Mouse (Mus musculus): ENCODE measurements around the gene Ajuba. TPM values are rescaled to one million over a fixed set of nuclear protein-coding genes. Genes with fewer than 3 reads are reported as not detected.
A peak's percentile ranks its signal among the peaks of the same experiment; 100 is the strongest.
"Not testable (repeated sequence)": the region's sequence is repeated elsewhere in the genome, so short reads cannot be mapped to it uniquely, and the experiment has no call there.

Ajuba gene
- 1 to 10 TPM; 1.7 to 1.9 TPM for total RNA-seq (2021)
- long read RNA-seq, experiment 1 = 0 reads
- long read RNA-seq, experiment 2, partial matches to known transcripts = 0 of 1 reads
- long read RNA-seq, experiment 2, other reads (novel, unspliced or antisense) = 0 of 1 reads

DNA sequence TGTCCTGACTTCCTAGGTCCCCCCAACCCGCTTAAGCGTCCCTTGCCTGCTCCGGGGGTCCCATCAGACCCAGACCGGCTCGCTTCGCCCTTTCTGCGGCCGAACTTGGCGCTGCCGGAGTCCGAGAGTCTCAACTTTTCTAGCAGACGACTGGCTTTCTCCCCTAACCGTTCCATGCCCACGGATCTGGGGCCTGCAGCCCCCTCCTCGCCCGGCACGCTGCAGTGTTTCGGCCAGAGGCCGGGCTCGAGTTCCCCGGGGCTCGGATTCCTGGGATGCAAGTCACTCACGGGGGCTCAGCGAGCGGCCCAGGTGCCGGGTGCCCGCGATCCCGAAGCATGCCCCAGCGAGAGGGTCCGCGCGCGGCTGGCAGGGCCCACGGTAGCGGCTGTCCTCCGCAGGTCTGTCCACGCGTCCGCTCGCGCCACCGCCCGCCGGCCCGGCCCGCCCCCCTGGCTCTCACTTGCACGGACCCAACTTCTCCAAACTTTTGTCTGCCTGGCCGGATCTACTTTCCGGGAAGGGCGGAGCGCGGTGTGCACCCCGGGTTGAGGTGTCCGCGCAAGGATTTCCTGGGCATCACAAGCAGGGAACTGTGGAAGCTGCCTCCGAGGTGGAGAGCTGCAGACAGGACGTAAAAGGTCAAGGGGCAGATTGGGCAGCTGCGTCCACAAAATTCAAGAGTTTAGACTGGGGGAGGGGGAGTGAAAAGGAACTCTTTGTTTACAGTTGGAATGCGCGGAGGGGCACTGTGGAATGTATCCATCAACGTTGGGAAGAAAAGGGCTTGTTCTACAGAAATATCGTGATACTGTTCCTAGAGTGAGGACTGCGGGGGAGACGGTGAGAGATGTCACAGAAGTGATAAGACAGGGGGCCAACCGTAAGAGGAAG, at the start of gene Ajuba:
Gene Ajuba, minus strand, starts transcription at position 470 of the 894 bp plus-strand sequence.
- DNase-seq (ENCODE audit: low spot score in 2 of 2) = peak; percentile 61 to 64

DNA sequence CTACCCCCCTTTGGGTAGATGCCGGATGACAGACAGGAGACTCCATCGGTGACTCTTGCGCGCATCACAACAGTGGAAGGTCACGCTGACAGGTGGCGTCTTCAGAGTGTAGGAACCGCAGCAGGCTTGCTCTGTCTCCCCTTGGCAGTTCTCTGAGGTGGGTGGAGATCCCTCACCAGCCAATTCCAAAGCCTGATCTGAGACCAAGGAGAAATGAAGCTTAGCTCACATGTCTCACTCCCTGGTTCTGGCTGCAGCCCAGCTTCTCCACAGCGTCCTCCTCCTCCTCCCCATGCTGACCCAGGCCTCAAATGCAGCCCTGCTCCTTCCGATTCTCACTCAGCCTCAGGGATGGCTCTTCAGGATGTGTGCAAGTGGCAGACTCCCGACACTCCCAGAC, 47.6 kb upstream of the Ajuba start:
- DNase-seq (ENCODE audit: low spot score in 2 of 2) = no peak

DNA sequence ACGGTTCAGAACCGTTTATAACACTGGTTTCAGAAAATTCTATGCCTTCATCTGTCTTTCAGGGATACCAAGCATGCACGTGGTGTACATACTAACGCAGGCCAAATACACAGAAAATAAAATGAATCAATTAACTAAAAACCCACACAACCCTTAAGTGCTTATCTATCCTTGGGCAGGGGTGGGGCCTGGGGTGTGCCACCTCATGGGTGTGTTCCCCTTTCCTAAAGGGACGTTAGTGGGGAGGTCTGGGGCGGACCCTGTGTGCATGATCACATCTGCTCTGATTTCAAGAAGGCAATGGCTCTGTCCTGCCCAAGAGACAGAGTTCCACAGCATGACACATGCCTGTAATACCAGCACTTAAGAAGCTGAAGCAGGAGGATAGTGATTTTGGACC, 46.0 kb upstream of the Ajuba start:
- no peak for DNase-seq (ENCODE audit: low spot score in 2 of 2)

DNA sequence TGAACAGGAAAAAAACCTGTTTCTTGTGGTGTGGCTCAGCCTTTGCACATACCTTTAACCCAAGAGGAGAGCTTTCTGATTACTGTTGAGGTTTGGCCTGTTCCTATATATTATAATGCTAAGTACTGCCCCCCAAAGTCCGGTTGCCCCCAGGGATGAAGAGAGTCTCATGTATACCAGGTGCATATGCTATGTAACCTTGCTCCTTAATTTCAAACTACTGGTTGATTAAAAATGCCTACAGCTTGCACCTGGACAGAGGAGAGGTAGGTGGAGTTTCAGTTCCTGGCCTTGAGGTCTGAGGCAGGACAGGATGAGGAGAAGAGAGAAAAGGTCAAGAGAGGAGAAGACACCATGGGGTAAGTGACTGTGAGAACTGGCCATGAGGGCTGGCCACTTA, 43.8 kb upstream of the Ajuba start, which contains the start of gene Psmb11:
Gene Psmb11, plus strand, starts transcription at position 301 of the 400 bp plus-strand sequence.
- no peak for DNase-seq (ENCODE audit: low spot score in 2 of 2)

DNA sequence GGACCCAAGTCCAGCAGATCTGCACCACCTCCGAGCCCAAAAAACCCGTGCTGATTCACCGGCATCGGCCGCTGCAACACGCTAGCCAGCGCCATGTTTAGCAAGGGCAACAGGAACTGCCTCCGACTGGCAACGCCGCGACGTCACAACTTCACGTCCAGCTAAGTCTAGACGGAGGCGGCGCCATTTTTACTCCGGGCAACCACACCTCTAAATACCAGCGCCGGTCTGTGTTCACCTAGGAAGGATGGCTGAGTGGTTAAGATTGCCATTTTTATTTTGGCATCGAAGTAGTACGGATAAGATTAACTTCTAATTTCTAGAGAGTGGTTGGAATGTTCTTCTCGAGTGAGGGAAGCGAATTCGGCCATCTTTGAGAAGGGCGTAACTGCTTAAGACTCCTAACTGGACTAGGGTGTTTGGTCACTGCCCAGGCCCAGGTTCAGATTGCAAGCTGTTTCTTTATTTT, 40.6 kb upstream of the Ajuba start, which contains the start of gene Psmb5:
Gene Psmb5, minus strand, starts transcription at position 126 of the 469 bp plus-strand sequence.
- DNase-seq (ENCODE audit: low spot score in 2 of 2) = peak; percentile 81 to 89

DNA sequence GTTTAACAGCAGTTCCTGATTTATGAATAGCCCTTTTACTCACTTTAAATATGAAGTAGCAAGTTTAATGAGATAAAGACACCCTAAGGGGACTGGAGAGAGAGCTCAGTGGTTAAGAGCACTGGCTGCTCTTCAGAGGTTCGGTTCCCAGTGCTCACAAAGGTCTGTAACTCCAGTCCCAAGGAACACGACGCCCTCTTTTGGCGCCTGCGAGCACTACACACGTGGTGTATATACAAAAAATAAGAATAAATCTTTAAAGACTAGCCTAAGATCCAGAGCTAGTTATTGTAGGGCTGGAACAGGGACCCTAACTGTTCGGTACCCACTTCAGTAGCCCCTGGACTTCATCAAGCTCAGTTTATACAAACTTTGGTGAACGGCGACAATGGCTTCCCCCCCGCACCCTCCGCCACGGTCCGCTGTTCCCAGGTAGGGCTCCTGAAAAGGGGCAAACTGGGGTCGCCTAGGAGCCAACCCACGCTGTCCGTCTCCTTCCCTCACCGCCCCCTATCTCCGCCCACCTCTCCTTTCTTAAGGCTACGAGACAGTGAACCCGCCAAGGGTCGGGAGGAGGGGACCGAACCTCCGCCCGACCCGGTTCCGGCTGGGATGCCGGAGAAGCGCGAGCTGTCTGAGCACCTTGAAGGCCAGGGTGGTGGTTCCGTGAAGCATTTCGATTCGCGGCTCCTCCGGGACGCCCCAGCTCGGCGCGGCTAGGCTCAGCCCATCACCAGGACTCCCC, 40.0 kb upstream of the Ajuba start:
- DNase-seq (ENCODE audit: low spot score in 2 of 2) = no peak

DNA sequence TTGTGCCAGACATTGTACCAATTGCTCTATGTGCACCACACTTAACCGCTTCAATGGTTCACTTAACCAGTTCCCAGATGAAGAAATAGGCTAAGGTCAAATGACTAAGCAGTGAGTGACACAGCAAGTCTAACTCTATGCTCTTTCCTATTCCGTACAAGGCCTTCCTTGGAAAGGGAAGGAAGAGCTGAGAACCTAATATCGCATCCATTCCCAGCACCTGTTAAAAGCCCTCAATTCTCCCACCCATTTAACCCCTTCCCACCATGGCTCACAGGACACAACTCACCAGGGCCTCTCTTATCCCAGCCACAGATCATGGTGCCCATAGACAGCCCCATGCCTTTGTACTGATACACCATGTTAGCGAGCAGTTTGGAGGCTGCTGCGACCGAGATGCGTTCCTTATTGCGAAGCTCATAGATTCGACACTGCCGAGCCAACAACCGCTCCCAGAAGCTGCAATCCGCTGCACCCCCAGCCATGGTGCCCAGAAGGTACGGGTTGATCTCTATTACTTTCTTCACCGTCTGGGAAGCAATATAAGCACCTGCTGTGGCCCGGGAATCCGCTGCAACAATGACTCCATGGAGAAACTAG, 39.0 kb upstream of the Ajuba start:
- no peak for DNase-seq (ENCODE audit: low spot score in 2 of 2)

DNA sequence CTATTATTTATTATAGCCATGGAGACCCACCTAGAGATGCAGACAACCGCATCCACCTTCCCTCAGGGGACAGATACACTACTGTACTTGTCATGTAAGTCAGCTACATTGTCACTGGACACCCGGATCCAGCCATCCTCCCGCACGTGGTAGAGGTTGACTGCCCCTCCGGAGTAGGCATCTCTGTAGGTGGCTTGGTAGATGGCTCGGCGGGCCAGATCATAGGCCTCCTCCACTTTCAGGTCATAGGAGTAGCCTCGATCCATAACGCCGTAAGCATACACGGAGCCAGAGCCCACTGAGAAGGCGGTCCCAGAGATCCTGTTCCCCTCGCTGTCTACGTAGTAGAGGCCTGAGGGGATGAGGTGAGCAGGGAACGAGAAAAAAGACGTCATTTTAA, 36.8 kb upstream of the Ajuba start:
- not testable (repeated sequence) for DNase-seq (ENCODE audit: low spot score in 2 of 2)

DNA sequence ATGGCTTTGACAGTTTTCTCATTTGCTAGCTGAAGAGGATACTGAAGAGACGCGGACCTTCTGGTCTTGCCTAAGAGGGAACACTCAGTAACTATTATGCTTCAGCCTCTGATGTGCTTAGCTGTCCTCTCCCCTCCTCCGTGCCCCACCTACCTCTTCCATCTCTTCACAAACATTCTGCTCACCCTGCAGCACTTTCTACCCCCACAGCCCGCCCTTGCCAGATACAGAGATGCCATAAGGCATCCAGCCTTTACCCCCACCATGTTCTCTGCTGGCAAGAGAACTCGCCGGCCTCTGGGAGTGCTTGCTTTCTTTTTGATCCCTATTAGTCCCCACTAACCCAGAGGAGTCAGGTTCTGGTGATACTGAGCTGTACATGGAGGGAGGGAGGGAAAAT, 33.3 kb upstream of the Ajuba start:
- peak; percentile 34 to 72 for DNase-seq (ENCODE audit: low spot score in 2 of 2)

DNA sequence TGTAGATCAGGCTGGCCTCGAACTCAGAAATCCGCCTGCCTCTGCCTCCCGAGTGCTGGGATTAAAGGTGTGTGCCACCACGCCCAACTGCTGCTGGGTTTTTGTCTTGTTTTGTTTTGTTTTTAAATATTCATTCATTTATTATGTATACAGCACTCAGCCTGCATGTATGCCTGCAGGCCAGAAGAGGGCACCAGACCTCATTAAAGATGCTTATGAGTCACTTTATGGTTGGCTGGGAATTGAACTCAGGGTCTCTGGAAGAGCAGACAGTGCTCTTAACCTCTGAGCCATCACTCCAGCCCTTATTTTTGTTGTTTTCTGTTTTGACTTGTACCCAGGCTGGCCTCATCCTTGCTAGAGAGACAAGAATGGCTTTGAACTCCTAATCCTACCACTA, 32.6 kb upstream of the Ajuba start:
- DNase-seq (ENCODE audit: low spot score in 2 of 2) = no peak

DNA sequence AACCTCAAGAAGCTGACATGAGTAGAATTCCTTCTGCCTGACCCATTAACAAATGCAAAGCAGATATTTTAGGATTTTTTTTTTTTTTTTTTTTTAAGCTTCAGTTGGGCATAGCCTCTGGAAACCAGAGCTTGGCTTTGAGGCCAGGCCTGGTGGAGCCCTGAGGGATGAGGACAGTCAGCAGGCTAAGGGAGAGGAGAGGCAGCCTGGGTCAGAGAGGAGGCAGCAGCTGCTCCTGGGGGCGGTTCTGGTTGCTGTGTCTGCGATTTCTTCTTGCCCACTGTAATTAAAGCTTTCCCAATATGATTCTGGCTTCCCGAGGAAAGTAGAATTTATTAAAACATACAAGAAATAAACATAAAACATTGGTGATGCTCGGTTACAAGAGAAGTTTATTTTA, 31.9 kb upstream of the Ajuba start:
- no peak for DNase-seq (ENCODE audit: low spot score in 2 of 2)

DNA sequence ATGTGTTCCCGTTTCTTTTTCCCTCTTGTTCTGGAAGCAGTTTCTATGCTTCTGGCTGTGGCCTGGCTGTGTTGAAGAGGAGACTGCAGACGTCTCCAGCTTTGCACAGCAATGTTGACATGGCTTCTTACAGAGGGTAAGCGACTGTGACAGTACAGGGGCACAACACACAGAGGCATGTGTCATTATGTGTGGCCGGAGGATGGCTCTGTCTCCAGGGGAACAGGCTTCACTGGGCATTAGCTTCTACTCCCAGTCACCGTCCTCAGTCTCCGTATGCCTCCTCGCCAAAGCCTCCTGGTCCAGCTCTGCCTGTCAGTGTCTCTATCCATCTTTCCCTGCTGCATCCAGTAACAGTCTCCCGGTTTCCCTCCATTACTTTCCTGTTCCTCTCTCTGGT, 29.9 kb upstream of the Ajuba start:
- no peak for DNase-seq (ENCODE audit: low spot score in 2 of 2)

DNA sequence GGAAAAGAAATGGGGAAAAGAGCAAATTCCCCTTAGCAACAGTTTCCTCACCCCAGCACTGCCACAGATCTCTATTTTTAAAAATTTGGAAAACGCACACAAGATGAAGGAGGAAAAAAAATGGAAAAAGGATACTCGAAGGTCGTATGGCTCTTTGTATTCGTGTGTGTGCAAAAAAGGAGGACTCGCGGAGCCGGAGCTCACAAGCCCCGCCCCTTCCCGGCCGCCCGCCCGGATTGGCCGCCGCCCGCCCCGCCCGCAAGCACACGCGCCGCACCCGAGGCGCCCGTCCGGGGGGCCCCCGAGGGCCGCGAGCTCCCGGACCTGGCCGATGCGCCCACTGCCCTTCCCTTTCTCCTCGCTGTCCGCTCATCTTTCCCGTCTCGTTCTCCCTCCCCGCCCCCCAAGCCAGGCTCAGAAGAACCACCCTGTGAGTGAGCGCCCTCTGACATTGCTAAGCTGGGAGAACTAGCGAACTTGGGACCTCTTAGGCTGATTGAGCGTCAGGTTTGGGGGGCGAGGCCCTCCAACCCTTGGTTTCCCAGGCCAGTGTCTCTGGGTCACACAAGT, 28.5 kb upstream of the Ajuba start, which contains the start of gene 4931414P19Rik:
Gene 4931414P19Rik, minus strand, starts transcription at position 242 of the 570 bp plus-strand sequence.
- peak; percentile 71 to 78 for DNase-seq (ENCODE audit: low spot score in 2 of 2)

DNA sequence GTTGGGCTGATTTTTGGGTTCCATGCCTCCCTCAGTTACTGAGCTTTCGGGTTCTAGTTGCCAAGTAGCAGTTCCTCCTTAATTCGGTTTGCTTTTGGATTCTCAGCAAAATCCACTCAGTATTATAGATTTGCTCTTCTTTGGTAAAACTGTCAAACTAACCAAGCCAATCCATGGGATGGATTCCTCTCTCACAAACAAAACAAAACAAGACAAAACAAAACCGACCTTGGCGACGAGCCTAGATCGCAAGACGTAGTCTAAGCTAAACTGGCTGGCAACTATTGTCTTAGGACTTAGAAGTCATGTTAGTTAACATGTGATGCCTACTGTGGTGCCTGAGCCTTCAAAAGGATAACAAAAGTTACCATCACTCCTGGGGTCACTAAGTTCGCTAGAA, 26.3 kb upstream of the Ajuba start:
- no peak for DNase-seq (ENCODE audit: low spot score in 2 of 2)

DNA sequence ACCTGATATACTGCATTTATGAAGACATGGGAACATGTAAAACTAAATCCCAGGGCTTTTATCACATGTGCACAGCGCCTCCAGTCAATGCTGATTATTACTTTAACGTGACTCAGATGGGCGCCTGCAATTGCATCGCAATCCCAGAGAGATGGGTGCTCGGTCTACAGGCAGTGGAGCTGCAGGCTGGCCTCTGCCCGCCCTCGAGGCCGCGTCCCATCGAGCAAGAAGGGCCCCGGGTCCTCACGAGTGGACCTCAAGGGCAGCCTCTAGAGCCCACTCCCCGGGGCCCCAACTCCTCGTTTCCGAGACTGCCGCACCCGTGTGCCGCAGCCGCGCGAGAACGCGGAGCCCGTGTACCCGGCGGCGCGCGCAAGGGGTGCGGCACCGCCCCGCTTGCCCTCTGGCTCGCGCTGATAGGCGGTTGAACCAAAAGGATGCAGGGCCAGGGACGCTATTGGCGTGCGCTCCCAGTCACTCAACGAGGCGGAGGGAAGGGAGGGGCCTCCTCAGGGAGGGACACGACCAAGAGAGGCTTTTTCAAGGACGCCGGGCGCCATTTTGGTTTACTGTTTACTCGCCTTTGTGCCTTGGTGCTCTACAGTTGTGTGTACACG, 25.8 kb upstream of the Ajuba start:
- DNase-seq (ENCODE audit: low spot score in 2 of 2) = peak; percentile 93 to 95

DNA sequence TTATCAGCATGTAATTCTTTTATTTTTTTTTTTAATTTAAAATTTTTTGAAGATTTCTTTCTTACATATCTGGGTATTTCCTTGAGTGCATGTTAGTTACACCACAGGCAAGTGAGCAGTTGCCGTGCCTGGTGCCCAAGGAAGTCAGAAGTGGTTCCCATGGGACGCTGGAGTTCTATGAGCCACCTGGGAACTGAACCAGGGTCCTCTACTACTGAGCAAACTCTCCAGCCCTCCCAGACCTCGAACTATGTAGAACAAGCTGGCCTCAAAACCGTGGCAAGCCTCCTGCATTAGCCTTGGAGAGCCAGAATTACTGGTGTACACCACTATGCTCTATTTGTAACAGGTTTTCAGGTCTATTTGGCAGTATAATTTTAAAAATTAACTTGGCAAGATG, 25.3 kb upstream of the Ajuba start:
- no peak for DNase-seq (ENCODE audit: low spot score in 2 of 2)

DNA sequence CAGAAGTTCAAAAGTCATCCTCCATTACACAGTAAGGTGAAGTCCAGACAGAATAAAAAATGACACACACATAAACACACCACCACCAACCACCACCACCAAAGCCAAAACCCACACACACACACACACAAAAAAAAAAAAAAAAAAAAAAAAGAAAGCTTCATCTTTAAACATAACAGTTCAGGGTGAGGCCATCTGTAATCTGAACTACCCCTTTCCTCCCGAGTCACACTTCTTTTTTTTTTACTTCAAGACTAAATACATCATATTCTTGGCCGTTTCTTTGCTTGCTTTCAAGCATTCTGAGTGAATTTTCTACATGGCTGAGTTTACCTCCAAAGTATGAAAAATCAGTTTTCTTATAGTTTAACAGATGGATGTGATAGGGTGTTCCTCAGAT, 24.2 kb upstream of the Ajuba start:
- no peak for DNase-seq (ENCODE audit: low spot score in 2 of 2)

DNA sequence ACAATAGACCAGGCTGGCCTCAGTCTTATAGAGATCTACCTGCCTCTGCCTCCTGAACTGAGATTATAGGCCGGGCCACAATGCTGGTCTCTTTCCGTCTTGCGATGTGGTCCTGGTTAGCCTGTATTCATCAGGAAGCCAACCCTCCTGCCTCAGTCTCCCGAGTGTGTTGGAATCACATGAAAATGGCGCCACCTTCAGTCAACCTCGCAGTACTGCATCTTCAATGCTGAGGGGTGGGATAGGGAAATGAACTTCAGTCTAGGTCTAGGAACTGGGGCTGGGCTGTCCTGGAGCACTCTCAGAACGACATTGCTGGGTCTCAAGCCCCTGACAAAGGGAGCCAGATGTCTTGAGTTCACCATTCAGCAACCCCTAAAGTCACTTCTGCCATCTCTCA, 19.7 kb upstream of the Ajuba start:
- DNase-seq (ENCODE audit: low spot score in 2 of 2) = no peak

DNA sequence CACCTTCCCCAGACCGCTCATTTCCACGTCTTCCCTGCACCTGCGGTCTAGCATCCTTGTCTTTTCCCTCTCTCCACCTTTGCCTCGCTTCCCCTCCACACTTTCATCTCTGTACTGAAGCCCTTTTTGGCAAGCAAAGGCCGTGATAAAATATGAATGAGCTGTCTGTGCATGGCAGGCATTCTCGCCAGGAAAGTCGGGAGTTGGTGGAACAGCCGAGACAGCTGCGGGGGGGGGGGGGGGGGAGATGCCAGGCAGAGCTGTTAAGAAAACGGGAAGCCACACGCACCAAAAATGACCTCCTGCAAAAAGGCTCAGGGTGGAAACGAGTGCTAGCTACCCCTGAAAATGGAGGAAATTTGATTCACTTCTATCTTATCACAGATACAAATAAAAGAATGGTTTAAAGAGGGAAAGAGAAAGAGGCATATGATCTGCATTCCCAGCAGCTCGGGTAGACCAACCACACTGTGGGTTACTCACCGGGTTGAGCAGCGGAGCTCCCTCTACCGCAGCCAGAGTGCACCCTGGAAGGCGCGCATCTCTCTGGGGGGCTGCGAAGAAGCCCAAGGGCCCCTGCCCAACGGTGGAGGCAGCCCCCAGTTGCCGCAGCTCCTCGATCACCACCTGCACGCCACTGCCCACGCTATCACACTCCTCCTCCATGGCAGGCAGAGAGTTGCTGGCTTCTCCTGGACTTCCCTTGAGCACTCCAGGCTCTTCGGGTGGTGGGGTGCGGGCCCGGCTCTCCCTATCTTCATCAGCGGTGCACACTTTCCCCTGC, 17.5 kb upstream of the Ajuba start:
- peak; percentile 48 to 65 for DNase-seq (ENCODE audit: low spot score in 2 of 2)

DNA sequence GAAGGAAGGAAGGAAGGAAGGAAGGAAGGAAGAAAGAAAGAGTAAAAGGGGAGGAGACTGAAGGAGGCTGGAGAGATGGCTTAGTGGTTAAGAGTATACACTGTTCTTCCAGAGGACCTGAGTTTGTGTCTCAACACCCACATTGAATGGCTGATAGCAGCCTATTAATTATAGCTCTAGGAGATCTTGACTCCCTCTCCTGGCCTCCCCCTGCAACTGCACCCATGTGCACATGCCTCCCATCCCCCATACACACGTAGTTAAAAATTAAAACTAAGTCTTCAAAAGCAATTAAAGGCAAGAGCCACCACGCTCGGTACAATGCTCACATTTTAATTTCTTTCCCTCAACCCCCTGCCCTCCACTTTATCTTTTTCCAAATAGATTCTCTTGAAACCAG, 16.7 kb upstream of the Ajuba start:
- DNase-seq (ENCODE audit: low spot score in 2 of 2) = no peak

Data from left cerebral cortex, adult 18-20 months (tissue).